Mouse (Mus musculus) C2C12 (cell line): Measurements from ENCODE around the gene Vmn2r22.

Experiments
- CTCF ChIP-seq: IDR thresholded peaks from one replicate; pipeline ENCODE4 v1.5.1; 2011; ENCODE audit not compliant: control insufficient read depth, insufficient read depth, insufficient read length
- MAX ChIP-seq: IDR thresholded peaks from one replicate; pipeline ENCODE4 v1.6.1; 2011; ENCODE audit warnings: mild to moderate bottlenecking, control low read depth
- USF1 ChIP-seq: IDR thresholded peaks from one replicate; pipeline ENCODE4 v1.6.1; 2011; ENCODE audit warnings: low read depth, mild to moderate bottlenecking, control low read depth, moderate library complexity

- no peak for TF ChIP-seq CTCF
- no peak for TF ChIP-seq USF1
- TF ChIP-seq MAX: no peak
Measured at GRCm38 (mm10) chr6:123657040-123657439, 6.5 kb upstream of the Vmn2r22 start.
